Mouse (Mus musculus): ENCODE measurements around the gene Tmem236.

DNA sequence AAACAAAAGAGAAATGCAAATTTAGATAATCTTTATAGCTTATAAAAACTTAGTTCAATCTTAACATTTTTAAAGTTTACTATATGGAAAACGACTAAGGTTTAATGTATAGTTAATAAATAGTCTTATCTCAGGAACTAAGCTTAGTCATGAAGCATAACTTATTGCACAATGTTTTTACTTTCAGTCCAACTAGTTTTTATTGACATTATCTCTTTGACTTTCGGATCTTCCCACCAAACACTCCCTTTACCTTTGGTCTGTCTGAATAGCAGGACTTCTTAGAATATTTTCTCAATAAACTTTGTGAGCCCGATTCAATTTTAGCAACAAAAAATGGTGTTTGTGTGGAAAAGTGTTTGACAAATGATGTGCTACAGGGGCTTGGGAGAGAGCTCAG lies 42.3 kb downstream of the Tmem236 start:
- TF ChIP-seq CTCF (IDR thresholded peaks at IDR 0.05) (no peak), EP300 (IDR thresholded peaks at IDR 0.05) (no peak)
